Mouse (Mus musculus): Measurements from ENCODE around the gene Syngr1.

Syngr1 gene

DNA sequence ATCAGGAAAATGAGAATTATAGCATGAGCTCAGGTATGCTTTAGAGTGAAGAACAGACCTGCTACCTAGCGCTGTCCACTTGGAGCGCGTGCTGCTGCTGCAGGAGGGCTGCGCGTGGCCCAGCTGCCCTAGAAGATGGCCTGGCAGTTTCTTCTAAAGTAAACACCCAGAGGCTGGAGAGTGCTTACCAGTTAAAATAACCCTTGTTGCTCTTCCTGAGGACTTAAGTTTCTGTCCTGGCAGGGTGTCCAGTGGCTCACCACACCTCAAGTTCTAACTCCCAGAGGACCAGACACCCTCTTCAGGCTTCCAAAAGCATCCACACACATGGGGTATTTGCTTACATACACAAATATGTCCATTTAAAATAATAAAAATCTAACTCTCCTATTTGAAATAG, 54.3 kb downstream of the Syngr1 start:
- no peak for DNase-seq (ENCODE audit: low spot score in 2 of 2)

DNA sequence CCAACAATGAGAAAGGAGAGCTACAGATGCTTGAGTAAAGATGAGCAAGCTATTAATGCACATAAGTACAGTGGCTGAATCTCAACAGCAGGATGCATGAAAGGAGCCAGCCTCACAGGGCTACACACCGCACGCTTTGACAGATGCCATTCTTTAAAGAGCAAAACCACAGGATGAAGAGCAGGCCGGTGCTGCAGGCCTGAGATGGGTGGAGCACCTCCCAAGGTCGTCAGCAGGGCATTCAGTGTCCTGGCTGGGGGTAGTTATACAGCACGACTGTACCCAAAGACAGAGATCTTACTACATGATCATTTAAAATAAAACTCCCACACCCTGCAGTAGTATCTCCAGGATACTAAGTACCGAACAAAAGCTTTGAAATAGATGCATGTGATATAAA, 55.0 kb downstream of the Syngr1 start:
- no peak for DNase-seq (ENCODE audit: low spot score in 2 of 2)

- DNase-seq (ENCODE audit: low spot score in 2 of 2): no peak
These were observed 56.0 kb downstream of the Syngr1 start for GRCm38 (mm10) chr15:80147090-80147489.

GRCm38 (mm10) chr15:80147511-80147910, 56.4 kb downstream of the Syngr1 start:
- DNase-seq (ENCODE audit: low spot score in 2 of 2): no peak

DNA sequence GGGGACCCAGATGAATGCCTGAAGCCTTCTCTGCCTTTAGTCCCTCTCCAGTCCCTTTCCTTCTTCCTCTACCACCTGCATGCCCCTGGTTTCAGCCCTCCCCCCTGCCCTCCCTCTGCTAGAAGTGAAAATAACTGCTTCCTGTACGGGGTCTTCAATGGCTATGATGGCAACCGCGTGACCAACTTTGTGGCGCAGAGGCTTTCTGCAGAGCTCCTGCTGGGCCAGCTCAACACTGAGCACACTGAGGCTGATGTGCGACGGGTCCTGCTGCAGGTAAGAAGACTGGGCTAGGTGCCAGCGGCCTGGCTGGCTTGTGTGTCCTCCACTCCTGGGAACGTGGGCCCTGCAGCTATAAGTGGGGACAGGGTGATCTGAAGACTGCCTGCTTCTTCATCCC, 57.4 kb downstream of the Syngr1 start:
- DNase-seq (ENCODE audit: low spot score in 2 of 2): no peak

DNA sequence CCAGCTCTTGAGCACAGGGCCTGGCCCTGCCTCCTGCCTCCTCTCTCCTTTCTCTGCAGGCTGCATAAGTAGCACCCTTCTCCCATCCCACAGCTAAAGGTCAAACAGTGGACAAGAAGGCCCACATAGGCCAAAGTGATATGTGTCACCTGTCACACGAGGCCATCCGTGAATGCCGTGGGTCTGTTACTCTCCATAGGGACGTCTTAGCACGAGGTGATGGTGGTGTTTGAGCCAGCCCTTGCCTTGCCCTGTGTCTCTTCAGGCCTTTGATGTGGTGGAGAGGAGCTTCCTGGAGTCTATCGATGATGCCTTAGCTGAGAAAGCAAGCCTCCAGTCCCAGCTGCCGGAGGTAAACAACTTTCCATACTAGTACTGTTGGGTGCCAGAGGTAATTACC, 58.4 kb downstream of the Syngr1 start:
- no peak for DNase-seq (ENCODE audit: low spot score in 2 of 2)

GRCm38 (mm10) chr15:80152663-80153062, 61.5 kb downstream of the Syngr1 start:
- no peak for DNase-seq (ENCODE audit: low spot score in 2 of 2)

DNA sequence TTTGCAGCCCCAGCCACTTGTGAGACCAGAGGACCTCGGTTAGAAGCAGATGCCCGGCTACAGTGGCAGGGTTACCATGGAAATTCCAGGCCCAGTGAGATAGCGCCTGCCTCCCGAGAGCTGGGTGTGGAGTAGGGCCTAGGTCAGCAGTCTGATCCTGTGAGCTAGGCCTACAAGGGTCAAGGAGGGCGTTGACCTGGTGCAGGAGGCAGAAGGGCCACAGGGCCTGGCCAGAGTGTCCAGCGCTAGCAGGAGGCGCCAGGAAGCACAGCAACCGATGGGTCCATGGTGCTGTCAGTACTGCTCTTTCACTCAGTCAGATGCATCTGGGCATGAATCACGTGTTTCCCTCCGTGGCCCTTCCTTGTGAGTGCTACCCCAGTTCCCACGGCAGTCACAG, 62.6 kb downstream of the Syngr1 start:
- DNase-seq (ENCODE audit: low spot score in 2 of 2): no peak

DNA sequence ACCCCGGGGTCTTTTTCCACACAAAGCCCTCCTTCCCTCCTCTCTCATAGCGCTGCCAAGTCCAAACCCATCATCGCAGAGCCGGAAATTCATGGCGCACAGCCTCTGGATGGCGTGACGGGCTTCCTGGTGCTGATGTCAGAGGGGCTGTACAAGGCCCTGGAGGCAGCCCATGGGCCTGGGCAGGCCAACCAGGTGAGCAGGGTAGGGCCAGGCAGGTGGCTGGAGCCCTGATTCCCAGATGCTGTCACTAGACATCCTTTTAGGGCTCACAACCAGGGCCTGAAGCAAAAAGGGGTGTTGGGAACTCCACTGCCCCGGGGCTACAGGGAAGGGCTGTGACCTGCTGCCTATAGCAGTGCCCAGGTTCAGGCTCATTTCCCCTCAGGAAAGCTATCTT, 64.6 kb downstream of the Syngr1 start:
- no peak for DNase-seq (ENCODE audit: low spot score in 2 of 2)

- DNase-seq (ENCODE audit: low spot score in 2 of 2): no peak
These were observed 66.2 kb downstream of the Syngr1 start for GRCm38 (mm10) chr15:80157197-80157943.

DNA sequence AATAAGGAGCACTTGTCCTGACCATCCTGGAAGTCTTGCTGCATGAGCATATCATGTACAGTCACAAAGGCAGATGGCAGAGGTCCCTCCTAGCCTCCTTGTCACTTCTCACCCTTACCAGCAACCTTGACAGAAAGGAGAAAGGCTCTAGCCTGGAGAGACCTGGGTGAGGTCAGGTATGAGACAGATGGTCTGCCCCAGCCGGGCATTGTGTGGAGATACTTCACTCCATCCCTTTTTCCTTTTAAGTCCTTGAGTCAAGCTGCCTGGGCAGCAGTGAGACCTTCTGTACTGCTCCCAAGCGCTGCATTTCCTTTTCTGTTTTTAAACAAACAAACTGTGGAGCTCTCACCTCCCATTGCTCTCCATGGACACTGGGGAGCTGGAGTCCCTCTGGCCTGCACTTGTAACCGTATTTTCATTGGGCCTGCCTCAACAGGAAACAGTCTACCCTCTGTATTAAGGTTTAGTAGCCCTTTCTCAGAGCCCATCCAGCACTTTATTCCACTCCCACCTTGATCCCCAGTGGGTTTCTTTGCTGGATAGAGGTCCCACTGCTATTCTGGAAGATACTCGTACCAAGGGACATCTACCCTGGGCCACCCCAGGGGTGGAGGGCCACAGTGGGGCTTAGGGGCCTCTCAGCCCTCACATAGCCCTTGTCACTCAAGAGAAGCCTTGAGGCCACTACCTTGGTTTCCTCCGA, 67.0 kb downstream of the Syngr1 start:
- no peak for DNase-seq (ENCODE audit: low spot score in 2 of 2)

- no peak for DNase-seq (ENCODE audit: low spot score in 2 of 2)
These were observed 67.6 kb downstream of the Syngr1 start for GRCm38 (mm10) chr15:80158707-80159090.

GRCm38 (mm10) chr15:80159286-80159901, 68.3 kb downstream of the Syngr1 start:
- DNase-seq (ENCODE audit: low spot score in 2 of 2): no peak

DNA sequence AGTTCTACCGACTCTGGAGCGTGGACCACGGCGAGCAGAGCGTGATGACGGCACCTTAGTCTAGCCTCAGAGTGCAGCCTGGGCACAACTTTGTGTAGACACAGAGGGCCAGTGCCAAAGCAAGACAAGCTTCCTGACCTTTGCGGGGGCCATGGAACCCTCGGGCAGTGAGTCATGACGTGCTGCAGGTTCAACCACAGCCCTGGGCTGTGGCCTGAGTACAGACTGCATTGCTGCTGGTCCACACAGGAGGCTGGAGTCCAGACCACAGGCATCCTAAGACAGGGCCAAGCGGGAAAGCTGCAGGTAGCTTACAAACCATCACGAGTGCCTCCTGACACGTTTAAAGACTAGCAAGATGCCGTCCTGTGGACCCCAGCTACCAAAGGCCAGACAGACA, 69.1 kb downstream of the Syngr1 start:
- no peak for DNase-seq (ENCODE audit: low spot score in 2 of 2)

DNA sequence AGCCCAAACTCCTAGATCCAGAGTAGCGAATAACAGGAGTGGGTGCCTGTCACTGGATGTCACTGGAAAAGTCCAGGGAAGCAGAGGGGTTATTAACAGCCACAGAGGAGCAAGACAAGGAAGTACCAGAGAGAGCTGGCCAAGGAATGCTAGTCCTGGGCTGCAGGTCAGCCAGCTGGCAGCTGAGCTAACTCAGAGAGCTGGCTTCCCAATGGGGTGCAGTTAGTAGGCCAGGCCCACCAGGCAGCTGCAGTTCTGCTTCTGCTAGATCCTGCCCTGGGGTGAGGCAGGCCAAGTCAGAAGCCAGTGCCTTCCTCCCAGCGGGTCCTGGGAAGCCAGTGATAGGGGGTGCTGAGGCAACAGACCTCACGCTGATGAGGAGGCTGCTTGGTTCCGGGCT, 69.6 kb downstream of the Syngr1 start:
- DNase-seq (ENCODE audit: low spot score in 2 of 2): no peak

DNA sequence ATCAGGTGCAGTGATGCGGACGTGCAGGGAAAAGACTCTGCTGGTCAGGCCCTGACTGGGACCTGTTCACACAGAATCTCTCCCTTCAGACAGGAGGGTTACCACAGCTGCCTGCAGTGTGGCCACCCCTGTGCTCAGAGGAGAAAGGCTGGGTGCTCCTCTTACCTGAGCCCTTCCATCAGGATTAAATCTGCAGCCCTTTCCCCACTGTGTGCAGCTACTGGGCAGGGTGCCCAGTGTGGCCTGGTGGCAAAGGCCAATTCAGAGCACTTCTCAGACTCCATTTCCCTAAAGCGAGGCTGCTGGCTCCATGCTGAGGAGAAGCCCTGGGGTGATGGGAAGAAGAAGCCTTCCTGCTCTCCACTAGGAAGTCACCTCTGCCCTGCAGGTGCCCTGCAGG, 70.1 kb downstream of the Syngr1 start:
- no peak for DNase-seq (ENCODE audit: low spot score in 2 of 2)

DNA sequence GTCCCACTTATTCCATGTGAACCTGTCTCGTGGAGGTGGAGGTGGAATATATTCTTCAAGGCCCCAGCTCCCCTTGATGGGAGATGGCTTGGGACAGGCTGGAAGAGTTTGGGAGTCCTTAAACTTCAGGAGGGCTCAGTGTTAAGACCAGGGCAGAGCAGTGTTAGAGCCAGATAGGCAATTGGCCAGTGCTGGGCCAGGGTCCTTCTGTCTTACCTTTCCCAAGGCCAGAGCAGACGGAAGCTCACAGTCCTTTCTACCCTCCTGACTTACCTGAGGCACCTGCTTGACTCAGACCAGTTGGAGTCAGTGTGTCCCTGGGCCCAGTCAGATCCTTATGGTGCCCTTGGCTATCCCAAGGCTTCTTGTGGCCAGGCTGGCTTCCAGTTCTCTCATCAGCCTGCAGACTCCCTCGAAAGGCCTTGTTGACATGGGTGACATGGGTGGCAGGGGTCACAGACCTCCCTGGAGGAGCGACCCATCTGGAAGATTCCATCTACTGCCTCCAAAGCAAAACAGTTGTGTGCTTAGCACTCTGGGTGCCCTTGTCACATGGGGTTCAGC, 71.3 kb downstream of the Syngr1 start:
- peak in 1 of 2 experiments; percentile 53 for DNase-seq (ENCODE audit: low spot score in 2 of 2)

DNA sequence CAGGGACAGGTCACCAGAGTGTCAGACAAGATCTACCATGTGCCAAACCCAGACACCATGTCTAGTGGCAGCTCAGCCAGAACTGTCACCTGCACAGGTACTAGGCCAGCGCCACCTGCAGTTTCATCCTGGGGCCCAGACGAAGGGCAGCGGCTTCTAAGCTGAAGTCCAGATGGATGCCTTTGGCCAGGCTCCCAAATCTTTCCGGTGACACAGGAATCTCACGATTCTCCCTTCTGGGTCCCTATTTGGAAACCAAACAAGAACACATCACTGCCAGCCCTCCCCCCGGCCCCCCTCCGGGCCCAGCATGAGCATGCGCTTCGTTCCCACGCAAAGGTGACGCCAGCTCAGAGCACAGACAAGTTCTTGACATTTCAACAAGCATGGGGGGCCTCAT, 72.1 kb downstream of the Syngr1 start:
- DNase-seq (ENCODE audit: low spot score in 2 of 2): no peak

DNA sequence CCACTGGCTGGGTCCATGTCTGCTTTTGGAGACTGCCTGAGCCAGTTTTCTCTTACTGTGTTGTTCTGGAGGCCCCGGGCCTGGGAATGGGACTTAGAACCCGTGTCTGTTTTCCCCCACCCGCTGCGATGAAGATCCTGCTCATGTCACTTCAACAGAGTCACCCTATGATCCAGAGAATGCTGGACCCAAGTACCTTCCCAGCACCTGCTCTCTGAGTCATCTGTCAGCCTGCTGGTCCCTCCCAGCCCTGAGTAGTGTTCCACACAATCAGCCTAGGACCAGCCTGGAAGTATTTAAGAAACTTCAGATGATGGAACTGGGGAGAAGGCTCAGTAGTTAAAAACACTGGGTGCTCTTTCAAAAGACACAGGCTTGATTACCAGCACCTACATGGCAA, 72.6 kb downstream of the Syngr1 start:
- DNase-seq (ENCODE audit: low spot score in 2 of 2): no peak

DNA sequence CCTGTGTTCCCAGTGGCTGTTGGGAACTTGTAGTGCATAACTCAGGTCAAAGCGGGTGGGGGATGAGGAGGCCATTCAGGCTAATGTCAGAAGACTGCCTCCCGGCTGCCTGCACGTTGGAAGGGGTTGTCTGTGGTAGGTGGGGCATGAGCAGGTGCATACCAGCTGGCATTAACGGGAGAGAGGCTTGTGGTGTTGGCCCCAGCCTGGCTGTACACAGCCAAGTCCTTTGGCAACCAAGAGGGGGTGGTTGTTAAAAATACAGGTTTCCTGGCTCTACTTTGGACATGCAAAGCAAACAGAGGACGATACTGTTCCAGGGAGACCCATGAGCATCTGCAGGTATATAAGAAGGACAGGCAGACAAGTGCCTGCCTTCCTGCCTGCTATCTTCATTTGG, 74.3 kb downstream of the Syngr1 start:
- DNase-seq (ENCODE audit: low spot score in 2 of 2): no peak
